Mouse (Mus musculus) thymus, postnatal 10 days (tissue): Measurements from ENCODE around the gene Bspry.

Source experiments
- DNase-seq, 2 experiments: peaks; one replicate each; pipeline ENCODE4 v3.0.0; 2021; ENCODE audit warnings: low spot score in 2 of 2

Gene Bspry

GRCm38 (mm10) chr4:62480709-62481605, 1.1 kb downstream of the Bspry start:
- no peak for DNase-seq

GRCm38 (mm10) chr4:62484928-62485327, 5.1 kb downstream of the Bspry start:
- peak in 1 of 2 experiments; percentile 23 for DNase-seq

GRCm38 (mm10) chr4:62485450-62486161, 5.8 kb downstream of the Bspry start:
- no peak for DNase-seq

- no peak for DNase-seq
These were observed 6.4 kb downstream of the Bspry start for GRCm38 (mm10) chr4:62486162-62486696.

- DNase-seq: no peak
These were observed 7.3 kb downstream of the Bspry start for GRCm38 (mm10) chr4:62487172-62487571.

- DNase-seq: no peak
These were observed 8.1 kb downstream of the Bspry start for GRCm38 (mm10) chr4:62487914-62488313.

GRCm38 (mm10) chr4:62492682-62493081, 12.8 kb downstream of the Bspry start:
- no peak for DNase-seq

GRCm38 (mm10) chr4:62494230-62494629, 14.4 kb downstream of the Bspry start:
- no peak for DNase-seq

GRCm38 (mm10) chr4:62495946-62496345, 16.1 kb downstream of the Bspry start:
- no peak for DNase-seq

- DNase-seq: no peak
These were observed 17.0 kb downstream of the Bspry start for GRCm38 (mm10) chr4:62496815-62497214.

GRCm38 (mm10) chr4:62500799-62501198, 20.9 kb downstream of the Bspry start:
- DNase-seq: no peak

- DNase-seq: no peak
These were observed 21.7 kb downstream of the Bspry start for GRCm38 (mm10) chr4:62501534-62501933.

GRCm38 (mm10) chr4:62501964-62502732, 22.3 kb downstream of the Bspry start:
- peak; percentile 65 to 71 for DNase-seq

- no peak for DNase-seq
These were observed 23.1 kb downstream of the Bspry start for GRCm38 (mm10) chr4:62502969-62503368.

GRCm38 (mm10) chr4:62503374-62503970, 23.6 kb downstream of the Bspry start, which contains the start of gene Hdhd3:
TSS of gene Hdhd3 (minus strand) at chr4:62503467.
- DNase-seq: no peak

- DNase-seq: no peak
These were observed 26.1 kb downstream of the Bspry start for GRCm38 (mm10) chr4:62505991-62506390.

GRCm38 (mm10) chr4:62506798-62507197, 26.9 kb downstream of the Bspry start:
- DNase-seq: peak; percentile 39 to 51

GRCm38 (mm10) chr4:62508839-62509238, 29.0 kb downstream of the Bspry start:
- DNase-seq: no peak

- no peak for DNase-seq
These were observed 30.1 kb downstream of the Bspry start for GRCm38 (mm10) chr4:62509946-62510345.

- DNase-seq: no peak
These were observed 34.2 kb downstream of the Bspry start for GRCm38 (mm10) chr4:62513998-62514506.

- DNase-seq: no peak
These were observed 35.1 kb downstream of the Bspry start for GRCm38 (mm10) chr4:62514995-62515394.
